Mouse (Mus musculus) cortical plate, adult 2 months (tissue): ENCODE measurements around the gene Tepsin.

Experiments
- CTCF ChIP-seq: fragments of 200-500 bp; IDR thresholded peaks from 2 replicates; pipeline ENCODE4 v1.5.1; 2011; ENCODE audit warnings: mild to moderate bottlenecking, control low read depth, low read length; ENCODE audit not compliant: insufficient read depth; ENCODE audit errors: extremely low read depth
- POLR2A ChIP-seq: fragments of 200-500 bp; IDR thresholded peaks from 2 replicates; pipeline ENCODE4 v1.6.1; 2011; ENCODE audit warnings: mild to moderate bottlenecking, low read length, control low read depth; ENCODE audit not compliant: insufficient read depth; ENCODE audit errors: extremely low read depth

- TF ChIP-seq POLR2A (no peak), CTCF (no peak)
Observed at GRCm38 (mm10) chr11:120042141-120042838, 56.2 kb downstream of the Tepsin start.
